Mouse (Mus musculus) liver, embryonic 14.5 days (tissue): ENCODE measurements around the gene Atg4b. TPM values are rescaled to one million over a fixed set of nuclear protein-coding genes. Genes with fewer than 3 reads are reported as not detected.

Experiments
- ATAC-seq: fragments of 200-750 bp; cut with Nextera tagmentation; 2 replicates; pipeline ENCODE4 v1.8.0; 2017; ENCODE audit warnings: moderate number of reproducible peaks, mild to moderate bottlenecking, moderate library complexity; ENCODE audit not compliant: insufficient read depth
- DNase-seq, 3 experiments: peaks; one replicate each; pipeline ENCODE4 v3.0.0-alpha.2; 2012 to 2013; ENCODE audit warnings: low read depth in 3 of 3, low spot score in 3 of 3
- H3K27ac ChIP-seq: fragments of 300-500 bp; sonication (generic); 2 replicates; pipeline ENCODE4 v1.5.1; 2014; ENCODE audit warnings: moderate library complexity, mild to moderate bottlenecking, control low read depth, inconsistent platforms
- H3K27me3 ChIP-seq: fragments of 300-500 bp; sonication (generic); 2 replicates; pipeline ENCODE4 v1.6.1; 2014; ENCODE audit warnings: mild to moderate bottlenecking, low read length, moderate library complexity; ENCODE audit not compliant: control insufficient read depth, insufficient read depth
- H3K36me3 ChIP-seq: fragments of 300-500 bp; sonication (generic); replicated peaks from 2 replicates; pipeline ENCODE4 v1.6.1; 2014; ENCODE audit warnings: low read depth; ENCODE audit not compliant: control insufficient read depth, insufficient read depth
- H3K4me1 ChIP-seq, 2 experiments: fragments of 200-500 bp in 1 of 2; fragments of 300-500 bp in 1 of 2; sonication (generic) in 1 of 2; replicated peaks; 2 replicates each; pipeline ENCODE4 v1.6.1; 2012 to 2014; ENCODE audit warnings: antibody characterized with exemption in 1 of 2, inconsistent platforms in 1 of 2, low read length in 1 of 2; ENCODE audit not compliant: control insufficient read depth in 2 of 2, insufficient read depth in 2 of 2
- H3K4me2 ChIP-seq: fragments of 300-500 bp; sonication (generic); 2 replicates; pipeline ENCODE4 v1.6.1; 2014; ENCODE audit warnings: low read depth, mild to moderate bottlenecking, control low read depth, moderate library complexity
- H3K4me3 ChIP-seq, 2 experiments: fragments of 200-500 bp in 1 of 2; fragments of 300-500 bp in 1 of 2; sonication (generic) in 1 of 2; 2 replicates each; pipeline ENCODE4 v1.5.1; 2012 to 2014; ENCODE audit warnings: low read depth in 2 of 2, low read length in 2 of 2, mild to moderate bottlenecking in 2 of 2, control low read depth in 1 of 2, inconsistent platforms in 1 of 2, moderate library complexity in 1 of 2; ENCODE audit not compliant: insufficient read depth in 1 of 2
- H3K9ac ChIP-seq: fragments of 300-500 bp; sonication (generic); replicated peaks from 2 replicates; pipeline ENCODE4 v1.6.1; 2014; ENCODE audit warnings: mild to moderate bottlenecking, control low read depth, moderate library complexity
- H3K9me3 ChIP-seq: fragments of 300-500 bp; sonication (generic); 2 replicates; pipeline ENCODE4 v1.6.1; 2016; ENCODE audit warnings: low read length, mixed read lengths; ENCODE audit not compliant: control insufficient read depth
- CTCF ChIP-seq: IDR thresholded peaks from 2 replicates; pipeline ENCODE4 v1.5.1; 2016; ENCODE audit warnings: antibody characterized with exemption, low read depth, control low read depth
- EP300 ChIP-seq: IDR thresholded peaks from 2 replicates; pipeline ENCODE4 v1.6.1; 2016; ENCODE audit warnings: antibody characterized with exemption, low read depth
- WGBS: fragments of 180-500 bp; shearing (Covaris S2); extraction: QIAGEN DNeasy Blood & Tissue Kit; methylation state at CpG from one replicate; pipeline ENCODE4 v1.1.7; 2014; ENCODE audit not compliant: insufficient replicate concordance; 5-methylcytosine and 5-hydroxymethylcytosine counted together
- polyA plus RNA-seq, 2 experiments: library from polyadenylated mRNA; depleted of rRNA in 1 of 2; stranded (reverse) in 1 of 2; unstranded in 1 of 2; fragments of >200 nt; fragmentation: Nextera tagmentation in 1 of 2; extraction: Ambion mirVana in 1 of 2; gene quantifications; 2 replicates each; pipeline versions ENCODE4 v1.2.1 to v1.2.3; 2012 to 2014

The Atg4b gene
- polyA plus RNA-seq, 2 experiments = 22.6 to 68.2 TPM

- H3K27ac ChIP-seq = no peak overlapping the region
- H3K4me2 ChIP-seq = no peak overlapping the region
- peaks cover 7% of the 10 kb centered on the region for H3K36me3 ChIP-seq
- H3K9me3 ChIP-seq = no peaks in the 10 kb centered on the region
- H3K4me1 ChIP-seq = peaks cover 23 to 25% of the 10 kb centered on the region in 2 experiments
- H3K4me3 ChIP-seq = no peak overlapping the region
- H3K9ac ChIP-seq = no peak overlapping the region
- DNase-seq (no peak), ATAC-seq (no peak)
- no peaks in the 10 kb centered on the region for H3K27me3 ChIP-seq
- 84% methylated on average over 9 of the region's 9 CpGs for WGBS
- no peak for TF ChIP-seq CTCF
- TF ChIP-seq EP300 = no peak
Observed at GRCm38 (mm10) chr1:93764871-93765591, 13.7 kb downstream of the Atg4b start.

GRCm38 (mm10) chr1:93767600-93767999, 16.3 kb downstream of the Atg4b start:
- peaks cover 12% of the 10 kb centered on the region for H3K36me3 ChIP-seq
- no peak overlapping the region for H3K27ac ChIP-seq
- WGBS = 89% methylated on average over 6 of the region's 6 CpGs
- H3K4me2 ChIP-seq = no peak overlapping the region
- no peak for ATAC-seq
- no peak overlapping the region for H3K9ac ChIP-seq
- TF ChIP-seq EP300 = no peak
- no peak for TF ChIP-seq CTCF
- DNase-seq = no peak
- peaks cover 18 to 20% of the 10 kb centered on the region in 2 experiments for H3K4me1 ChIP-seq
- no peaks in the 10 kb centered on the region for H3K9me3 ChIP-seq
- H3K27me3 ChIP-seq = no peaks in the 10 kb centered on the region
- H3K4me3 ChIP-seq = no peak overlapping the region

GRCm38 (mm10) chr1:93769901-93770300, 18.6 kb downstream of the Atg4b start:
- Histone ChIP-seq H3K9ac (no peak overlapping the region), H3K9me3 (no peaks in the 10 kb centered on the region), H3K4me1 (peaks cover 1 to 3% of the 10 kb centered on the region in 2 experiments; a peak in 2 of 4 replicates), H3K4me2 (no peak overlapping the region), H3K27ac (no peak overlapping the region), H3K4me3 (no peak overlapping the region), H3K36me3 (peaks cover 24% of the 10 kb centered on the region), H3K27me3 (no peaks in the 10 kb centered on the region)
- ATAC-seq (no peak), DNase-seq (no peak)
- WGBS = 89% methylated on average over 3 of the region's 3 CpGs
- TF ChIP-seq CTCF (no peak), EP300 (no peak)

GRCm38 (mm10) chr1:93776686-93777085, 25.4 kb downstream of the Atg4b start:
- Histone ChIP-seq H3K9ac (no peak overlapping the region), H3K27ac (no peak overlapping the region), H3K4me2 (no peak overlapping the region), H3K36me3 (peaks cover 56% of the 10 kb centered on the region), H3K4me3 (no peak overlapping the region), H3K9me3 (no peaks in the 10 kb centered on the region), H3K4me1 (no peaks in the 10 kb centered on the region), H3K27me3 (no peaks in the 10 kb centered on the region)
- TF ChIP-seq EP300 = no peak
- no peak for TF ChIP-seq CTCF
- WGBS = 89% methylated on average over 5 of the region's 5 CpGs
- no peak for DNase-seq
- ATAC-seq = no peak

GRCm38 (mm10) chr1:93786912-93787311, 35.6 kb downstream of the Atg4b start:
- WGBS = 78% methylated on average over 2 of the region's 2 CpGs
- Histone ChIP-seq H3K9ac (no peak overlapping the region), H3K9me3 (no peaks in the 10 kb centered on the region), H3K4me2 (no peak overlapping the region), H3K4me3 (no peak overlapping the region), H3K36me3 (peaks cover 77% of the 10 kb centered on the region), H3K27ac (no peak overlapping the region), H3K27me3 (no peaks in the 10 kb centered on the region), H3K4me1 (no peaks in the 10 kb centered on the region)
- TF ChIP-seq CTCF (no peak), EP300 (no peak)
- no peak for DNase-seq
- ATAC-seq = no peak
